Mouse (Mus musculus): Measurements from ENCODE around the gene Naa20. TPM values are rescaled to one million over a fixed set of nuclear protein-coding genes. Genes with fewer than 3 reads are reported as not detected.
A peak's percentile ranks its signal among the peaks of the same experiment; 100 is the strongest.

Naa20 gene
- polyA plus RNA-seq, 1 experiment, result 122 TPM

- Histone ChIP-seq H3K4me1 (ENCODE audit: control insufficient read depth, insufficient read depth, low read length) (peaks cover under 1% of the 10 kb centered on the region; the same call in 1 of the 2 replicates), H3K4me3 (ENCODE audit: insufficient read depth, low read length) (no peak overlapping the region), H3K27ac (ENCODE audit: insufficient read depth, low read length) (no peak overlapping the region)
- TF ChIP-seq POLR2A (IDR thresholded peaks at IDR 0.05; ENCODE audit: low read depth, low read length) (no peak), CTCF (IDR thresholded peaks at IDR 0.05; ENCODE audit: borderline replicate concordance, insufficient read depth, low read length) (no peak)
Measured at GRCm38 (mm10) chr2:145866695-145867449, 35.0 kb upstream of the Naa20 start.

GRCm38 (mm10) chr2:145871308-145871707 lies 30.6 kb upstream of the Naa20 start:
- Histone ChIP-seq H3K4me3 (ENCODE audit: insufficient read depth, low read length) (no peak overlapping the region), H3K27ac (ENCODE audit: insufficient read depth, low read length) (no peak overlapping the region), H3K4me1 (ENCODE audit: control insufficient read depth, insufficient read depth, low read length) (peaks cover 10% of the 10 kb centered on the region)
- no peak for TF ChIP-seq CTCF (IDR thresholded peaks at IDR 0.05; ENCODE audit: borderline replicate concordance, insufficient read depth, low read length)
- TF ChIP-seq POLR2A (IDR thresholded peaks at IDR 0.05; ENCODE audit: low read depth, low read length), result no peak

- TF ChIP-seq POLR2A (IDR thresholded peaks at IDR 0.05; ENCODE audit: low read depth, low read length), result no peak
- TF ChIP-seq CTCF (IDR thresholded peaks at IDR 0.05; ENCODE audit: borderline replicate concordance, insufficient read depth, low read length), result no peak
- Histone ChIP-seq H3K4me1 (ENCODE audit: control insufficient read depth, insufficient read depth, low read length) (peaks cover 17% of the 10 kb centered on the region), H3K4me3 (ENCODE audit: insufficient read depth, low read length) (no peak overlapping the region), H3K27ac (ENCODE audit: insufficient read depth, low read length) (no peak overlapping the region)
Measured at GRCm38 (mm10) chr2:145872099-145872498, 29.8 kb upstream of the Naa20 start.

GRCm38 (mm10) chr2:145873953-145874352 lies 27.9 kb upstream of the Naa20 start:
- no peak overlapping the region for H3K4me3 ChIP-seq (ENCODE audit: insufficient read depth, low read length)
- H3K4me1 ChIP-seq (ENCODE audit: control insufficient read depth, insufficient read depth, low read length), result peaks cover 17% of the 10 kb centered on the region
- no peak overlapping the region for H3K27ac ChIP-seq (ENCODE audit: insufficient read depth, low read length)
- no peak for TF ChIP-seq POLR2A (IDR thresholded peaks at IDR 0.05; ENCODE audit: low read depth, low read length)
- TF ChIP-seq CTCF (IDR thresholded peaks at IDR 0.05; ENCODE audit: borderline replicate concordance, insufficient read depth, low read length), result no peak

GRCm38 (mm10) chr2:145874879-145875482 lies 26.9 kb upstream of the Naa20 start:
- TF ChIP-seq CTCF (IDR thresholded peaks at IDR 0.05; ENCODE audit: borderline replicate concordance, insufficient read depth, low read length), result no peak
- TF ChIP-seq POLR2A (IDR thresholded peaks at IDR 0.05; ENCODE audit: low read depth, low read length), result no peak
- Histone ChIP-seq H3K4me3 (ENCODE audit: insufficient read depth, low read length) (no peak overlapping the region), H3K4me1 (ENCODE audit: control insufficient read depth, insufficient read depth, low read length) (peaks cover 17% of the 10 kb centered on the region), H3K27ac (ENCODE audit: insufficient read depth, low read length) (no peak overlapping the region)

GRCm38 (mm10) chr2:145877191-145877590 lies 24.7 kb upstream of the Naa20 start:
- H3K4me1 ChIP-seq (ENCODE audit: control insufficient read depth, insufficient read depth, low read length), result peaks cover 16% of the 10 kb centered on the region
- TF ChIP-seq POLR2A (IDR thresholded peaks at IDR 0.05; ENCODE audit: low read depth, low read length) (no peak; the same call in 1 of the 2 replicates), CTCF (IDR thresholded peaks at IDR 0.05; ENCODE audit: borderline replicate concordance, insufficient read depth, low read length) (no peak)
- peak overlapping the region; percentile 78 for H3K27ac ChIP-seq (ENCODE audit: insufficient read depth, low read length)
- H3K4me3 ChIP-seq (ENCODE audit: insufficient read depth, low read length), result no peak overlapping the region

GRCm38 (mm10) chr2:145880887-145881747 lies 20.8 kb upstream of the Naa20 start:
- H3K4me3 ChIP-seq (ENCODE audit: insufficient read depth, low read length), result no peak overlapping the region

GRCm38 (mm10) chr2:145881932-145882331 lies 20.0 kb upstream of the Naa20 start:
- peak overlapping the region; percentile 86 for H3K27ac ChIP-seq (ENCODE audit: insufficient read depth, low read length)
- H3K4me3 ChIP-seq (ENCODE audit: insufficient read depth, low read length), result no peak overlapping the region
- no peak for TF ChIP-seq CTCF (IDR thresholded peaks at IDR 0.05; ENCODE audit: borderline replicate concordance, insufficient read depth, low read length)
- no peak for TF ChIP-seq POLR2A (IDR thresholded peaks at IDR 0.05; ENCODE audit: low read depth, low read length)
- H3K4me1 ChIP-seq (ENCODE audit: control insufficient read depth, insufficient read depth, low read length), result peaks cover 18% of the 10 kb centered on the region

More at GRCm38 (mm10) chr2:145880887-145881747, 20.8 kb upstream of the Naa20 start:
- H3K27ac ChIP-seq (ENCODE audit: insufficient read depth, low read length), result peak overlapping the region; percentile 86
- H3K4me1 ChIP-seq (ENCODE audit: control insufficient read depth, insufficient read depth, low read length), result peaks cover 24% of the 10 kb centered on the region
- TF ChIP-seq CTCF (IDR thresholded peaks at IDR 0.05; ENCODE audit: borderline replicate concordance, insufficient read depth, low read length), result no peak
- TF ChIP-seq POLR2A (IDR thresholded peaks at IDR 0.05; ENCODE audit: low read depth, low read length), result 0 out of 2 replicates have a peak, but pooled peaks have one; percentile 14

- Histone ChIP-seq H3K27ac (ENCODE audit: insufficient read depth, low read length) (peak overlapping the region; percentile 86), H3K4me3 (ENCODE audit: insufficient read depth, low read length) (no peak overlapping the region), H3K4me1 (ENCODE audit: control insufficient read depth, insufficient read depth, low read length) (peaks cover 18% of the 10 kb centered on the region)
- TF ChIP-seq CTCF (IDR thresholded peaks at IDR 0.05; ENCODE audit: borderline replicate concordance, insufficient read depth, low read length) (no peak), POLR2A (IDR thresholded peaks at IDR 0.05; ENCODE audit: low read depth, low read length) (no peak)
Measured at GRCm38 (mm10) chr2:145882398-145882797, 19.5 kb upstream of the Naa20 start.

All from embryonic fibroblast, embryonic 13.5 days (primary cell).